Mouse (Mus musculus) liver, adult 2 months (tissue): Measurements from ENCODE around the gene Pla2g12b. TPM values are rescaled to one million over a fixed set of nuclear protein-coding genes. Genes with fewer than 3 reads are reported as not detected.

ENCODE experiments used
- DNase-seq: peaks from one replicate; pipeline ENCODE4 v3.0.0-alpha.2; 2011; ENCODE audit warnings: low read depth, low spot score; ENCODE audit errors: extremely low read depth
- H3K27ac ChIP-seq: fragments of 200-500 bp; replicated peaks from 2 replicates; pipeline ENCODE4 v1.5.1; 2012; ENCODE audit warnings: low read depth, mild to moderate bottlenecking, control low read depth, inconsistent platforms, low read length; ENCODE audit not compliant: insufficient read depth
- H3K27me3 ChIP-seq: fragments of 200-500 bp; 2 replicates; pipeline ENCODE4 v1.6.1; 2012; ENCODE audit warnings: mild to moderate bottlenecking, moderate library complexity, low read length, inconsistent platforms; ENCODE audit not compliant: control insufficient read depth, insufficient read depth
- H3K36me3 ChIP-seq: fragments of 200-500 bp; 2 replicates; pipeline ENCODE4 v1.6.1; 2012; ENCODE audit warnings: low read length, inconsistent platforms; ENCODE audit not compliant: control insufficient read depth, insufficient read depth
- H3K4me1 ChIP-seq: fragments of 200-500 bp; 2 replicates; pipeline ENCODE4 v1.6.1; 2011; ENCODE audit warnings: low read length; ENCODE audit not compliant: control insufficient read depth, insufficient read depth
- H3K4me3 ChIP-seq: fragments of 200-500 bp; 2 replicates; pipeline ENCODE4 v1.5.1; 2011; ENCODE audit warnings: low read depth, mild to moderate bottlenecking, control low read depth, low read length, moderate library complexity; ENCODE audit not compliant: insufficient read depth
- H3K79me2 ChIP-seq: fragments of 200-500 bp; 2 replicates; pipeline ENCODE4 v1.6.1; 2012; ENCODE audit warnings: inconsistent platforms, mild to moderate bottlenecking, low read length, moderate library complexity; ENCODE audit not compliant: control insufficient read depth, insufficient read depth
- H3K9ac ChIP-seq: fragments of 200-500 bp; 2 replicates; pipeline ENCODE4 v1.6.1; 2012; ENCODE audit warnings: low read depth, mild to moderate bottlenecking, control low read depth, inconsistent platforms, low read length
- CTCF ChIP-seq: fragments of 200-500 bp; IDR thresholded peaks from 2 replicates; pipeline ENCODE4 v1.5.1; 2011; ENCODE audit warnings: low read depth, low read length, control low read depth
- POLR2A ChIP-seq: fragments of 200-500 bp; IDR thresholded peaks from 2 replicates; pipeline ENCODE4 v1.6.1; 2011; ENCODE audit warnings: low read length, control low read depth; ENCODE audit not compliant: insufficient read depth; ENCODE audit errors: extremely low read depth
- WGBS: fragments of 180-500 bp; shearing (Covaris S2); methylation state at CpG from one replicate; pipeline ENCODE4 v1.1.7; 2018; 5-methylcytosine and 5-hydroxymethylcytosine counted together
- polyA plus RNA-seq: library from polyadenylated mRNA; depleted of rRNA; stranded (reverse); fragments of >200 nt; gene quantifications from 2 replicates; pipeline ENCODE4 v1.2.3, GENCODE M21; 2012
- total RNA-seq: library from RNA; depleted of rRNA; stranded (reverse); fragments of >200 nt; gene quantifications from 2 replicates; pipeline ENCODE4 v1.2.3, GENCODE M21; 2014

Gene Pla2g12b
- total and polyA plus RNA-seq, 2 experiments, result 58.5 to 66.6 TPM

DNA sequence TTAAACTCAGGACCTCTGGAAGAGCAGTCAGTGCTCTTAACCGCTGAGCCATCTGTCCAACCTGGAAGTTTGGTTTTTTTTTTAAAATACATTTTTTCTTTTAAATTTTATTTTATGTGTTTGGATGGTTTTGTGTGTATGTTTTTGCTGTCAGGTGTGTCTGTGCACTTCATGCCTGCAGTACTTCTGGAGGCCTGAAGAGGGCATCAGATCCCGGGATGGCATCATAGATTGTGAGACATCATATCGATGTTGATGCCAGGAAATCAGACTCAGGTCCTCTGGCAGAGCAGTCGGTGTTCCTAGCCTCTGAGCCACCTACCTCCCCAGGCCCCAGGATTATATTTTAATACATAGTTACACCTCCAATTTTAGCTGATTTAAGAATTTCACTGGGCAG lies 10.3 kb downstream of the Pla2g12b start:
- H3K27ac ChIP-seq, result no peak overlapping the region
- 93% methylated on average over 4 of the region's 4 CpGs for WGBS
- no peaks in the 10 kb centered on the region for H3K27me3 ChIP-seq
- H3K4me3 ChIP-seq, result no peak overlapping the region
- DNase-seq, result no peak
- TF ChIP-seq POLR2A, result no peak
- peak; percentile 28; the same call in 1 of the 2 replicates for TF ChIP-seq CTCF
- no peak overlapping the region for H3K9ac ChIP-seq
- H3K4me1 ChIP-seq, result no peaks in the 10 kb centered on the region; the same call in 1 of the 2 replicates
- peaks cover 15% of the 10 kb centered on the region; the same call in 1 of the 2 replicates for H3K36me3 ChIP-seq
- no peaks in the 10 kb centered on the region; the same call in 1 of the 2 replicates for H3K79me2 ChIP-seq

DNA sequence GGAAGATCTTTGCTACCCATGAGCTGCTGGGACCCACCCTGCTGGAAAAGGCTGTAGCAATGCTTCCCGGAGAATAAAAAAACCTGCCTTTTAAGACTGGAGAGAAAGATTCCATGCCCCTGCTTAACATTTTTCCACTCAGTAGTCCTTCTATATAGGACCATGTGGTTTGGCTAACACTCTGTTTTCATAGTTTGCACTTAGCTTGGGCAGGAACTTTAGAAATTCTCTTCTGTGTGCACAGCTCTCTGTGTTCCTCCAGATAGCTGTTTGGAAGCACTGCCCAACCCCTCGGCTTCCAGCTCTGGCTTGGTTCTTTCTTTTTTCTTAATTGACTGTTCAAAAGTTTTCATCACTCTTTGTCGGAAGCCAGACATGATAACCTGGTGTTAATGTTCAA lies 13.2 kb downstream of the Pla2g12b start:
- TF ChIP-seq CTCF (no peak), POLR2A (no peak)
- Histone ChIP-seq H3K4me3 (no peak overlapping the region), H3K4me1 (no peaks in the 10 kb centered on the region), H3K27ac (no peak overlapping the region), H3K36me3 (peaks cover 28% of the 10 kb centered on the region), H3K9ac (no peak overlapping the region), H3K79me2 (no peaks in the 10 kb centered on the region; the same call in 1 of the 2 replicates), H3K27me3 (no peaks in the 10 kb centered on the region)
- no peak for DNase-seq
- 63% methylated on average over 3 of the region's 3 CpGs for WGBS

DNA sequence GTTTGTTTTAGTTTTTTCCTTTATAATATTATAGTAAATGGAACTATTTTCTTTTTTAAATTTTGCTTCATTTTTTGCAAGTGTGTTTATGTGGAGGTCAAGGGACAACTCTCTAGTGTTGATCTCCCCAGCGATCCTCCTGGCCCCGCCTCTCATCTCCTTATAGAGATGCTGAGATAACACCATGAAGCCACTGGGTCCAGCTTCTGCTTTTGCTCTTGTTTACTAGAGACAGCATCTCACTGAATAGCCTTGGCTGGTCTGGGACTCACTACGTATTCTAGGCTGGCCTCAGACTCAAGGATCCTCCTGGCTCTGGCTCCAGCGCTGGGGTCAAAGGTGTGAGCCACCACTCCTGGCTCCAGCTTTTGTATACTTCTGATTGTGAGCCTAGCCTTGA lies 16.1 kb downstream of the Pla2g12b start:
- Histone ChIP-seq H3K36me3 (peaks cover 36% of the 10 kb centered on the region), H3K27me3 (no peaks in the 10 kb centered on the region), H3K79me2 (no peaks in the 10 kb centered on the region; the same call in 1 of the 2 replicates), H3K9ac (no peak overlapping the region), H3K4me3 (no peak overlapping the region), H3K4me1 (no peaks in the 10 kb centered on the region), H3K27ac (no peak overlapping the region)
- no peak for DNase-seq
- TF ChIP-seq POLR2A, result no peak
- TF ChIP-seq CTCF, result no peak
- 84% methylated on average over 4 of the region's 4 CpGs for WGBS

DNA sequence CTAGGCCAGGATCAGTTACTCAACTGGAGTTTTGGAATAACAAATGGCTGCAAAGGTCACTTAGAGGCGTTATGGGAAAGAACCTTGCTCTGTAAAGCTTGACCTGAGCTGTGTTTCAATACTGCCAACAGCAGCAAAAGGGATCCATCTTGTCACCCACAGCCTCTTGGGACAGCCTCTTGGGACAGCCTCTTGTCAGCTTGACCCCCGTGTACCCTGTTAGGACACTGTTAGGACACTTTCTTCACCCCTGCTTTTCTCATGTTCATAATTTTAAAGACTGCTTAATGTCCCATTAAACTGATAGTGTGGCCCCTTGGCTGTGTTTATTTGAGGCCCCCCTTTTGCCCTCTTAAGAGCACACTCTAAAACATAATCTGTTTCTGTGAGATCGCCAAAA lies 21.0 kb downstream of the Pla2g12b start:
- no peak for DNase-seq
- Histone ChIP-seq H3K36me3 (peaks cover 28% of the 10 kb centered on the region), H3K4me1 (no peaks in the 10 kb centered on the region; the same call in 1 of the 2 replicates), H3K27me3 (no peaks in the 10 kb centered on the region), H3K79me2 (no peaks in the 10 kb centered on the region), H3K27ac (no peak overlapping the region), H3K9ac (no peak overlapping the region), H3K4me3 (no peak overlapping the region)
- whole genome bisulfite sequencing, result 58% methylated on average over 3 of the region's 3 CpGs
- TF ChIP-seq POLR2A, result no peak
- no peak for TF ChIP-seq CTCF

DNA sequence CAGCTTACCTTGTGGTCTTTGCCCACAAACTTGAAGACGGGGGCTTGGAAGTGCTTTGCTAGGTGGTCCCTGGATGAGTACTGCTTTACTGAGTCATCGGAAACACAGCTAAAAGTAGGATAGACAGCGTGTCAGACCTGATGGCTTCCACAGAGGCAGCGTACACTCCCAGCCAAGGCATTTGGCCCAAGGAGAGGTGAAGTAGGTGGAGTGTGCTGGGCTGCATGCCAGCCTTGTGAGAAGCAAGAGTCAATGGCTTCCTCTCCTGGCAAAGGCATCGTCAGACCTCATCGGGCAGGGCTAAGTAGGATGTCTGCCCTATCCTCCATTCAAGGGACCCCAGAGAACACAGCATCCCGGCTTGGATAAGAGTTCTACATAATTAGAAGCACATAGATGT lies 21.9 kb downstream of the Pla2g12b start:
- no peak overlapping the region for H3K9ac ChIP-seq
- H3K27me3 ChIP-seq, result no peaks in the 10 kb centered on the region
- peaks cover 2% of the 10 kb centered on the region; the same call in 1 of the 2 replicates for H3K4me1 ChIP-seq
- peaks cover 22% of the 10 kb centered on the region for H3K36me3 ChIP-seq
- peak; percentile 50 for DNase-seq
- H3K79me2 ChIP-seq, result no peaks in the 10 kb centered on the region
- no peak overlapping the region for H3K4me3 ChIP-seq
- WGBS, result 47% methylated on average over 7 of the region's 7 CpGs
- TF ChIP-seq CTCF (no peak), POLR2A (no peak)
- H3K27ac ChIP-seq, result no peak overlapping the region

DNA sequence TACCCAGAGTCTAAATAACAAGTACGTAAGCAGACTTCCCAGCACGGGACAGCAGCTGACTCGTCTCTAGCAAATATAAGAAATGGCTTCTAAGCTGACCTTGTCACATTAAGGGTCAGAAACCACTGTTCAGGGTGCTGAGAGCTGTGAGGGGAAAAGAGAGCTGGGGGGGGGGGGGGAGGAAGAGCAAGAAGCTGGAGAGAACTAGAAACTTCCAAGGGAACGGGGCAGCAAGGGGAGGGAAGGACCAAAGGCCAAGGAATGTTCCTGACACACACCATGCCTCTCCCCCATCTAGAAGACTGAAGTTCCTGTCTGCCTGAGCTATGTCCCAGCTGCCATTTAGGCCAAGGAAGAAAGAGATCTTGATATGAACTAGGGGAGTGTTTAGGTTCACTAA lies 22.9 kb downstream of the Pla2g12b start:
- 66% methylated on average over 4 of the region's 4 CpGs for WGBS
- Histone ChIP-seq H3K36me3 (peaks cover 15% of the 10 kb centered on the region), H3K4me3 (no peak overlapping the region), H3K27ac (no peak overlapping the region), H3K4me1 (peaks cover 7% of the 10 kb centered on the region; the same call in 1 of the 2 replicates), H3K27me3 (no peaks in the 10 kb centered on the region), H3K79me2 (no peaks in the 10 kb centered on the region), H3K9ac (no peak overlapping the region)
- DNase-seq, result no peak
- TF ChIP-seq POLR2A (no peak), CTCF (no peak)
